Mouse (Mus musculus) liver, embryonic 11.5 days (tissue): Measurements from ENCODE around the gene Arhgdib. TPM values are rescaled to one million over a fixed set of nuclear protein-coding genes. Genes with fewer than 3 reads are reported as not detected.

Source experiments
- ATAC-seq: fragments of 200-750 bp; cut with Nextera tagmentation; replicated peaks from 2 replicates; pipeline ENCODE4 v1.8.0; 2017; ENCODE audit warnings: moderate number of reproducible peaks, mild to moderate bottlenecking, moderate TSS enrichment, moderate library complexity; ENCODE audit not compliant: low FRiP score
- DNase-seq: peaks from one replicate; pipeline ENCODE4 v3.0.0-alpha.2; 2017; ENCODE audit warnings: low spot score
- H3K27ac ChIP-seq: fragments of 300-500 bp; sonication (generic); 2 replicates; pipeline ENCODE4 v1.5.1; 2014; ENCODE audit warnings: mild to moderate bottlenecking, low read depth, low read length, control low read depth
- H3K27me3 ChIP-seq: fragments of 300-500 bp; sonication (generic); replicated peaks from 2 replicates; pipeline ENCODE4 v1.6.1; 2014; ENCODE audit warnings: low read length, mixed read lengths; ENCODE audit not compliant: control insufficient read depth, insufficient read depth
- H3K36me3 ChIP-seq: fragments of 300-500 bp; sonication (generic); 2 replicates; pipeline ENCODE4 v1.6.1; 2014; ENCODE audit warnings: mild to moderate bottlenecking, low read length, moderate library complexity, mixed read lengths; ENCODE audit not compliant: control insufficient read depth, insufficient read depth
- H3K4me1 ChIP-seq: fragments of 300-500 bp; sonication (generic); replicated peaks from 2 replicates; pipeline ENCODE4 v1.6.1; 2014; ENCODE audit warnings: low read length, mixed read lengths; ENCODE audit not compliant: control insufficient read depth, insufficient read depth
- H3K4me2 ChIP-seq: fragments of 300-500 bp; sonication (generic); 2 replicates; pipeline ENCODE4 v1.6.1; 2014; ENCODE audit warnings: mild to moderate bottlenecking, control low read depth, moderate library complexity
- H3K4me3 ChIP-seq: fragments of 300-500 bp; sonication (generic); 2 replicates; pipeline ENCODE4 v1.5.1; 2014; ENCODE audit warnings: low read depth, low read length, control low read depth
- H3K9ac ChIP-seq: fragments of 300-500 bp; sonication (generic); 2 replicates; pipeline ENCODE4 v1.6.1; 2014; ENCODE audit warnings: low read depth, low read length, control low read depth
- H3K9me3 ChIP-seq: fragments of 300-500 bp; sonication (generic); 2 replicates; pipeline ENCODE4 v1.6.1; 2016; ENCODE audit warnings: low read length, inconsistent platforms, mixed read lengths; ENCODE audit not compliant: control insufficient read depth
- WGBS: fragments of 180-500 bp; shearing (Covaris S2); extraction: QIAGEN DNeasy Blood & Tissue Kit; methylation state at CpG from one replicate; pipeline ENCODE4 v1.1.7; 2014; 5-methylcytosine and 5-hydroxymethylcytosine counted together
- polyA plus RNA-seq: library from polyadenylated mRNA; unstranded; fragments of >200 nt; fragmentation: Nextera tagmentation; extraction: Ambion mirVana; gene quantifications from 2 replicates; pipeline ENCODE4 v1.2.1, GENCODE M21; 2014

Arhgdib gene
- polyA plus RNA-seq, 1 experiment from 2014 or later = 183 TPM

- no peak overlapping the region for H3K4me3 ChIP-seq
- DNase-seq (no peak), ATAC-seq (no peak)
- H3K27me3 ChIP-seq = no peaks in the 10 kb centered on the region
- no peak overlapping the region for H3K9ac ChIP-seq
- no peaks in the 10 kb centered on the region for H3K4me1 ChIP-seq
- H3K4me2 ChIP-seq = no peak overlapping the region
- H3K36me3 ChIP-seq = peaks cover 4% of the 10 kb centered on the region; the same call in 1 of the 2 replicates
- no peaks in the 10 kb centered on the region for H3K9me3 ChIP-seq
- 74% methylated on average over 7 of the region's 7 CpGs for WGBS
- H3K27ac ChIP-seq = no peak overlapping the region
Observed at GRCm38 (mm10) chr6:136921601-136922000, 20.1 kb downstream of the Arhgdib start.

- Histone ChIP-seq H3K36me3 (no peaks in the 10 kb centered on the region), H3K9ac (no peak overlapping the region), H3K27me3 (no peaks in the 10 kb centered on the region), H3K4me2 (no peak overlapping the region), H3K4me3 (no peak overlapping the region), H3K4me1 (no peaks in the 10 kb centered on the region), H3K9me3 (no peaks in the 10 kb centered on the region), H3K27ac (no peak overlapping the region)
- peak; percentile 60 for DNase-seq
- 0 out of 2 replicates have a peak, but pooled peaks have one; percentile 25 for ATAC-seq
- WGBS = 35% methylated on average over 16 of the region's 16 CpGs
Observed at GRCm38 (mm10) chr6:136920320-136921257, 21.1 kb downstream of the Arhgdib start.

- H3K9me3 ChIP-seq = no peaks in the 10 kb centered on the region
- DNase-seq (no peak), ATAC-seq (no peak)
- no peak overlapping the region for H3K9ac ChIP-seq
- H3K27me3 ChIP-seq = no peaks in the 10 kb centered on the region
- no peaks in the 10 kb centered on the region for H3K36me3 ChIP-seq
- WGBS = 33% methylated on average over 2 of the region's 2 CpGs
- no peak overlapping the region for H3K27ac ChIP-seq
- no peak overlapping the region for H3K4me2 ChIP-seq
- H3K4me1 ChIP-seq = no peaks in the 10 kb centered on the region
- H3K4me3 ChIP-seq = no peak overlapping the region
Observed at GRCm38 (mm10) chr6:136917885-136918284, 23.8 kb downstream of the Arhgdib start.

GRCm38 (mm10) chr6:136915721-136916395 lies 25.8 kb downstream of the Arhgdib start:
- no peak overlapping the region for H3K4me3 ChIP-seq
- no peak overlapping the region for H3K27ac ChIP-seq
- no peaks in the 10 kb centered on the region for H3K4me1 ChIP-seq
- WGBS = 80% methylated on average over 8 of the region's 8 CpGs
- no peaks in the 10 kb centered on the region for H3K27me3 ChIP-seq
- no peak overlapping the region for H3K4me2 ChIP-seq
- DNase-seq (no peak), ATAC-seq (no peak)
- no peaks in the 10 kb centered on the region for H3K9me3 ChIP-seq
- no peak overlapping the region for H3K9ac ChIP-seq
- no peaks in the 10 kb centered on the region for H3K36me3 ChIP-seq

- Histone ChIP-seq H3K36me3 (no peaks in the 10 kb centered on the region), H3K9ac (no peak overlapping the region), H3K27ac (no peak overlapping the region), H3K4me3 (no peak overlapping the region), H3K4me1 (no peaks in the 10 kb centered on the region), H3K27me3 (no peaks in the 10 kb centered on the region), H3K4me2 (no peak overlapping the region), H3K9me3 (no peaks in the 10 kb centered on the region)
- no peak for DNase-seq
- WGBS = 93% methylated on average over 6 of the region's 6 CpGs
- no peak for ATAC-seq
Observed at GRCm38 (mm10) chr6:136914234-136914633, 27.5 kb downstream of the Arhgdib start.

- Histone ChIP-seq H3K36me3 (no peaks in the 10 kb centered on the region), H3K9me3 (no peaks in the 10 kb centered on the region), H3K27me3 (no peaks in the 10 kb centered on the region), H3K9ac (no peak overlapping the region), H3K4me3 (peak overlapping the region; percentile 6; the same call in 1 of the 2 replicates), H3K4me2 (peak overlapping the region; percentile 52), H3K4me1 (no peaks in the 10 kb centered on the region), H3K27ac (no peak overlapping the region)
- ATAC-seq = peak; percentile 51; the same call in 1 of the 2 replicates
- WGBS = 30% methylated on average over 18 of the region's 18 CpGs
- DNase-seq = peak; percentile 51
Observed at GRCm38 (mm10) chr6:136913384-136914126, 28.1 kb downstream of the Arhgdib start.

GRCm38 (mm10) chr6:136912751-136913265 lies 28.9 kb downstream of the Arhgdib start:
- H3K9me3 ChIP-seq = no peaks in the 10 kb centered on the region
- H3K4me3 ChIP-seq = no peak overlapping the region
- no peaks in the 10 kb centered on the region for H3K27me3 ChIP-seq
- H3K27ac ChIP-seq = no peak overlapping the region
- DNase-seq (no peak), ATAC-seq (no peak)
- H3K36me3 ChIP-seq = no peaks in the 10 kb centered on the region
- WGBS = 69% methylated on average over 1 of the region's 2 CpGs
- H3K4me1 ChIP-seq = no peaks in the 10 kb centered on the region
- H3K9ac ChIP-seq = no peak overlapping the region
- no peak overlapping the region for H3K4me2 ChIP-seq

- Histone ChIP-seq H3K9ac (no peak overlapping the region), H3K36me3 (no peaks in the 10 kb centered on the region), H3K4me1 (no peaks in the 10 kb centered on the region), H3K27ac (no peak overlapping the region), H3K27me3 (no peaks in the 10 kb centered on the region), H3K9me3 (no peaks in the 10 kb centered on the region), H3K4me3 (no peak overlapping the region), H3K4me2 (no peak overlapping the region)
- ATAC-seq (no peak), DNase-seq (no peak)
- WGBS = 80% methylated on average over 9 of the region's 9 CpGs
Observed at GRCm38 (mm10) chr6:136910247-136910890, 31.3 kb downstream of the Arhgdib start.
